Mouse (Mus musculus): ENCODE measurements at regions not wholly inside any gene's neighbourhood (a gene's known extent, or its start where the extent isn't known, plus 50 kb on each side); places are given as distances from the start of the nearest gene placed in this dataset.

- Histone ChIP-seq H3K4me1 (replicated peaks) (no peaks in the 10 kb centered on the region), H3K4me3 (no peak overlapping the region), H3K9ac (no peak overlapping the region), H3K4me2 (no peak overlapping the region), H3K27ac (replicated peaks) (no peak overlapping the region), H3K36me3 (no peaks in the 10 kb centered on the region), H3K9me3 (no peaks in the 10 kb centered on the region), H3K27me3 (no peaks in the 10 kb centered on the region)
- ATAC-seq (ENCODE audit: low FRiP score, low read depth): no peak
- WGBS: 63% methylated on average over 5 of the region's 5 CpGs
Measured at GRCm38 (mm10) chr3:41346863-41347262, 208.7 kb upstream of the Jade1 start.

GRCm38 (mm10) chr3:41343431-41343830 lies 212.1 kb upstream of the Jade1 start:
- Histone ChIP-seq H3K27ac (replicated peaks) (no peak overlapping the region), H3K27me3 (no peaks in the 10 kb centered on the region), H3K9ac (no peak overlapping the region), H3K4me2 (no peak overlapping the region), H3K4me1 (replicated peaks) (no peaks in the 10 kb centered on the region), H3K36me3 (no peaks in the 10 kb centered on the region), H3K4me3 (no peak overlapping the region), H3K9me3 (no peaks in the 10 kb centered on the region)
- ATAC-seq (ENCODE audit: low FRiP score, low read depth): no peak
- 89% methylated on average over 2 of the region's 2 CpGs for WGBS

- Histone ChIP-seq H3K4me2 (no peak overlapping the region), H3K4me1 (replicated peaks) (no peaks in the 10 kb centered on the region), H3K27me3 (no peaks in the 10 kb centered on the region), H3K27ac (replicated peaks) (no peak overlapping the region), H3K9ac (no peak overlapping the region), H3K36me3 (no peaks in the 10 kb centered on the region), H3K9me3 (no peaks in the 10 kb centered on the region), H3K4me3 (no peak overlapping the region)
- no peak for ATAC-seq (ENCODE audit: low FRiP score, low read depth)
- 69% methylated on average over 7 of the region's 7 CpGs for WGBS
Measured at GRCm38 (mm10) chr3:41332481-41332880, 223.1 kb upstream of the Jade1 start.

GRCm38 (mm10) chr3:41330356-41330755 lies 225.2 kb upstream of the Jade1 start:
- Histone ChIP-seq H3K4me2 (no peak overlapping the region), H3K4me1 (replicated peaks) (no peaks in the 10 kb centered on the region), H3K4me3 (no peak overlapping the region), H3K27me3 (no peaks in the 10 kb centered on the region), H3K27ac (replicated peaks) (no peak overlapping the region), H3K9ac (no peak overlapping the region), H3K36me3 (no peaks in the 10 kb centered on the region), H3K9me3 (no peaks in the 10 kb centered on the region)
- 91% methylated on average over 5 of the region's 5 CpGs for WGBS
- ATAC-seq (ENCODE audit: low FRiP score, low read depth): no peak

- no peaks in the 10 kb centered on the region for H3K36me3 ChIP-seq
- H3K4me1 ChIP-seq (replicated peaks): no peaks in the 10 kb centered on the region
- H3K27me3 ChIP-seq: no peaks in the 10 kb centered on the region
- no peak overlapping the region for H3K4me2 ChIP-seq
- H3K9ac ChIP-seq: no peak overlapping the region
- H3K27ac ChIP-seq (replicated peaks): no peak overlapping the region
- ATAC-seq (ENCODE audit: low FRiP score, low read depth): no peak
- no peak overlapping the region for H3K4me3 ChIP-seq
- 85% methylated on average over 1 of the region's 1 CpGs for WGBS
- H3K9me3 ChIP-seq: no peaks in the 10 kb centered on the region
Measured at GRCm38 (mm10) chr3:41328828-41329227, 226.7 kb upstream of the Jade1 start.

GRCm38 (mm10) chr3:41326211-41327104 lies 229.1 kb upstream of the Jade1 start:
- Histone ChIP-seq H3K36me3 (no peaks in the 10 kb centered on the region), H3K9me3 (no peaks in the 10 kb centered on the region), H3K4me2 (no peak overlapping the region), H3K4me1 (replicated peaks) (no peaks in the 10 kb centered on the region), H3K27ac (replicated peaks) (no peak overlapping the region), H3K27me3 (no peaks in the 10 kb centered on the region), H3K9ac (no peak overlapping the region), H3K4me3 (no peak overlapping the region)
- WGBS: 85% methylated on average over 12 of the region's 12 CpGs
- ATAC-seq (ENCODE audit: low FRiP score, low read depth): no peak

- no peak overlapping the region for H3K9ac ChIP-seq
- H3K36me3 ChIP-seq: no peaks in the 10 kb centered on the region
- WGBS: 91% methylated on average over 1 of the region's 1 CpGs
- H3K4me1 ChIP-seq (replicated peaks): 0 out of 2 replicates have a peak, but pooled peaks cover 4% of the 10 kb centered on the region
- no peaks in the 10 kb centered on the region for H3K27me3 ChIP-seq
- no peak overlapping the region for H3K4me3 ChIP-seq
- ATAC-seq (ENCODE audit: low FRiP score, low read depth): no peak
- H3K9me3 ChIP-seq: no peaks in the 10 kb centered on the region
- H3K4me2 ChIP-seq: no peak overlapping the region
- no peak overlapping the region for H3K27ac ChIP-seq (replicated peaks)
Measured at GRCm38 (mm10) chr3:41321808-41322207, 233.7 kb upstream of the Jade1 start.

- ATAC-seq (ENCODE audit: low FRiP score, low read depth): no peak
- 59% methylated on average over 5 of the region's 5 CpGs for WGBS
Measured at GRCm38 (mm10) chr3:41319214-41319856, 236.2 kb upstream of the Jade1 start.

GRCm38 (mm10) chr3:41318232-41319131 lies 235.6 kb upstream of the Pgrmc2 start:
- H3K4me2 ChIP-seq: no peak overlapping the region
- H3K4me3 ChIP-seq: no peak overlapping the region
- H3K36me3 ChIP-seq: no peaks in the 10 kb centered on the region
- H3K9me3 ChIP-seq: no peaks in the 10 kb centered on the region
- WGBS: 66% methylated on average over 12 of the region's 12 CpGs
- H3K27me3 ChIP-seq: no peaks in the 10 kb centered on the region
- no peak overlapping the region for H3K9ac ChIP-seq
- H3K27ac ChIP-seq (replicated peaks): no peak overlapping the region
- H3K4me1 ChIP-seq (replicated peaks): 0 out of 2 replicates have a peak, but pooled peaks cover 4% of the 10 kb centered on the region
- no peak for ATAC-seq (ENCODE audit: low FRiP score, low read depth)

More at GRCm38 (mm10) chr3:41319214-41319856, 236.2 kb upstream of the Jade1 start:
- Histone ChIP-seq H3K4me2 (no peak overlapping the region), H3K36me3 (no peaks in the 10 kb centered on the region), H3K27me3 (no peaks in the 10 kb centered on the region), H3K4me1 (replicated peaks) (0 out of 2 replicates have a peak, but pooled peaks cover 4% of the 10 kb centered on the region), H3K4me3 (no peak overlapping the region), H3K9ac (no peak overlapping the region), H3K27ac (replicated peaks) (no peak overlapping the region), H3K9me3 (no peaks in the 10 kb centered on the region)

GRCm38 (mm10) chr3:41317170-41317569 lies 234.3 kb upstream of the Pgrmc2 start:
- no peak overlapping the region for H3K4me2 ChIP-seq
- no peaks in the 10 kb centered on the region for H3K9me3 ChIP-seq
- H3K27ac ChIP-seq (replicated peaks): no peak overlapping the region
- no peak overlapping the region for H3K4me3 ChIP-seq
- H3K27me3 ChIP-seq: no peaks in the 10 kb centered on the region
- 26% methylated on average over 4 of the region's 4 CpGs for WGBS
- no peak overlapping the region for H3K9ac ChIP-seq
- no peaks in the 10 kb centered on the region for H3K36me3 ChIP-seq
- no peak for ATAC-seq (ENCODE audit: low FRiP score, low read depth)
- 0 out of 2 replicates have a peak, but pooled peaks cover 4% of the 10 kb centered on the region for H3K4me1 ChIP-seq (replicated peaks)

GRCm38 (mm10) chr3:41312492-41312891 lies 229.6 kb upstream of the Pgrmc2 start:
- H3K4me1 ChIP-seq (replicated peaks): no peaks in the 10 kb centered on the region
- 90% methylated on average over 6 of the region's 6 CpGs for WGBS
- no peak overlapping the region for H3K27ac ChIP-seq (replicated peaks)
- H3K36me3 ChIP-seq: no peaks in the 10 kb centered on the region
- no peak overlapping the region for H3K4me3 ChIP-seq
- H3K4me2 ChIP-seq: no peak overlapping the region
- no peaks in the 10 kb centered on the region for H3K9me3 ChIP-seq
- H3K9ac ChIP-seq: no peak overlapping the region
- no peaks in the 10 kb centered on the region for H3K27me3 ChIP-seq
- no peak for ATAC-seq (ENCODE audit: low FRiP score, low read depth)

Measured in hindbrain, embryonic 15.5 days (tissue).